Mouse (Mus musculus) MEL (cell line): Measurements from ENCODE around the gene Atp10b.

Source experiments
- BHLHE40 ChIP-seq: IDR thresholded peaks from 2 replicates; pipeline ENCODE4 v1.6.1; 2012; ENCODE audit warnings: low read depth, mild to moderate bottlenecking, inconsistent platforms, low read length, improper control_type of control experiment, borderline replicate concordance
- CTCF ChIP-seq, 3 experiments: IDR thresholded peaks in 2 of 3; conservative IDR thresholded peaks in 1 of 3; 2 replicates each; pipeline ENCODE4 v1.5.1; 2011 to 2012; ENCODE audit warnings: low read length in 3 of 3, low read depth in 2 of 3, mild to moderate bottlenecking in 2 of 3, improper control_type of control experiment in 1 of 3, inconsistent platforms in 1 of 3, mixed read lengths in 1 of 3, moderate library complexity in 1 of 3; ENCODE audit not compliant: control insufficient read depth in 1 of 3, insufficient read depth in 1 of 3, poor library complexity in 1 of 3, severe bottlenecking in 1 of 3
- ELF1 ChIP-seq: IDR thresholded peaks from 2 replicates; pipeline ENCODE4 v1.6.1; 2014; ENCODE audit warnings: low read depth, mild to moderate bottlenecking, inconsistent platforms, low read length, improper control_type of control experiment, moderate library complexity
- GABPA ChIP-seq: IDR thresholded peaks from 2 replicates; pipeline ENCODE4 v1.6.1; 2012; ENCODE audit warnings: low read depth, mild to moderate bottlenecking, inconsistent platforms, low read length, improper control_type of control experiment, moderate library complexity
- GATA1 ChIP-seq: IDR thresholded peaks from 2 replicates; pipeline ENCODE4 v1.6.1; 2011; ENCODE audit warnings: low read depth, low read length, improper control_type of control experiment
- HCFC1 ChIP-seq: IDR thresholded peaks from 2 replicates; pipeline ENCODE4 v1.6.1; 2012; ENCODE audit warnings: low read depth, mild to moderate bottlenecking, inconsistent platforms, low read length, improper control_type of control experiment, moderate library complexity
- MAFK ChIP-seq: IDR thresholded peaks from 2 replicates; pipeline ENCODE4 v1.6.1; 2011; ENCODE audit warnings: low read depth, mild to moderate bottlenecking, low read length, improper control_type of control experiment, borderline replicate concordance
- MYC ChIP-seq: IDR thresholded peaks from 2 replicates; pipeline ENCODE4 v1.6.1; 2011; ENCODE audit warnings: low read depth, mild to moderate bottlenecking, low read length, improper control_type of control experiment, moderate library complexity
- POLR2A ChIP-seq, 2 experiments: IDR thresholded peaks; 2 replicates each; pipeline ENCODE4 v1.6.1; 2011 to 2012; ENCODE audit warnings: low read length in 2 of 2, mild to moderate bottlenecking in 2 of 2, control low read depth in 1 of 2, improper control_type of control experiment in 1 of 2, low read depth in 1 of 2, moderate library complexity in 1 of 2; ENCODE audit not compliant: control insufficient read depth in 1 of 2, insufficient read depth in 1 of 2, poor library complexity in 1 of 2
- POLR2AphosphoS2 ChIP-seq: IDR thresholded peaks from 2 replicates; pipeline ENCODE4 v1.6.1; 2011; ENCODE audit warnings: low read length, improper control_type of control experiment

DNA sequence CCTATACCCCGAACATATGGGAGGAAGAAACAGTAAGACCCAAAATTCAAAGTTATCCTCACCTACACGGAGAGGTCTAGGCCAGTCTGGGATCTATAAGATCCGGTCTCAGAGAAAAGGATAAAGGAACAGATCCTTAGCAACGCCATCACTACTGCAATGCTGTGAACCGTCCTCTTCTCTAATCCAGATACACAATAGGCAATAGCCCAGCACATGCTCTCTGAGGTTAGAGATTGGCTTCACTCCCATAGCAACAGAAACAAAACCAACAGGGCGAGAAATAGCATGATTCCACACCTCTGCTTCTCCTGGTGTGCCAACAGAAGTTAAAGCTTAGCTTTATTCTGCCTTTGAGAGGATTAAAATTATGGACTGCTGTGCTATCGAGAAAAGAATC lies 82.4 kb downstream of the Atp10b start:
- TF ChIP-seq ELF1 (no peak), MAFK (no peak), CTCF (IDR thresholded peaks at IDR 0.05 in 2 of 3, conservative IDR thresholded peaks at IDR 0.05 in 1 of 3; ENCODE audit: control insufficient read depth in 1 of 3, insufficient read depth in 1 of 3, low read depth in 2 of 3, low read length in 3 of 3, poor library complexity in 1 of 3, severe bottlenecking in 1 of 3) (no peak), HCFC1 (no peak), GABPA (no peak), POLR2A (IDR thresholded peaks at IDR 0.05; ENCODE audit: control insufficient read depth in 1 of 2, insufficient read depth in 1 of 2, low read depth in 1 of 2, low read length in 2 of 2, poor library complexity in 1 of 2) (no peak), MYC (no peak), POLR2AphosphoS2 (no peak), GATA1 (no peak), BHLHE40 (no peak)
